Mouse (Mus musculus) mature B cell (primary cell): ENCODE measurements around the gene Skint3.
"Not testable (repeated sequence)": the region's sequence is repeated elsewhere in the genome, so short reads cannot be mapped to it uniquely, and the experiment has no call there.

ENCODE experiments used
- in situ Hi-C: fragments of 300-500 bp; cut with MboI; formaldehyde crosslinking; loops from 2 replicates; pipeline ENCODE4 v1.14.3; 2019

The Skint3 gene

DNA sequence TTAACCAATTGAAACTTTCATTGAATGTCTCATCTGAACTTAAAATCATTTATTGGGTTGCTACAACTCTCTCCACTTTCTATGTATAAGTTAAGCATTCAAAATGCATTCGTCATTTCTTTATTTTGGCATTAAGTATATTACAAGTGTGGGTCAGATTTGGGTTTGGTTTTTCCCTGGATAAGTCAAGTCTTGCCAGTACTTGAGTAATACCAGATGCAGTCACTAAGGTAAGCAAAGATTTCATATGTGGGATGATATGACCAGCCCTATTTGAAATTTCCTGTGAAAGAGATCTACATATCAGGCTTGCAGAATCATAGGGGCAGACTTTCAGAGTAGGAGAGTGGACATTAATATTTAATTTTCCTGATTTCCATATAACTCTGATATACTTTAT lies at the start of gene Skint3:
Skint3 (plus strand) TSS at position 301 of the 400 bp plus-strand sequence.
- in situ Hi-C loops: no loop called here

DNA sequence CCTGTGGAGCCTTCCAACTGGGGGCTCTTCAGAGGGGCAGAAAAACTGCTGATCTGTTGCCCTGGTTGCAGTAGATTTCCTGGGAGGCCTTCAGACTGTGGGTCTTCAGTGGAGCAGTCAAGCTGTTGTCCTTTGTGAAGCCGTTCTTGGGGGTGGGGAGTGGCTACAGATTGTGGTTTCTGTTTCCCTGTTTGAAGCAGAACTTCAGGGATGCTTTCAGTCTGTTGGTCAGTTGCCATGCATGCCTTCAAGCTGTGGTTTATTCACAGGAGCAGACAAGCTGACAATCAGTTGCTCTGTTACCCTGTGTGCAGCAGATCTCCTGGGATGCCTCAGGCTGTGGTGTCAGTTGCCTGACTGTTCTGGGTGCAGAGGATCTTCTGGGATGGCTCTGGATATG lies 11.4 kb downstream of the Skint3 start:
- in situ Hi-C loops: no loop called here

DNA sequence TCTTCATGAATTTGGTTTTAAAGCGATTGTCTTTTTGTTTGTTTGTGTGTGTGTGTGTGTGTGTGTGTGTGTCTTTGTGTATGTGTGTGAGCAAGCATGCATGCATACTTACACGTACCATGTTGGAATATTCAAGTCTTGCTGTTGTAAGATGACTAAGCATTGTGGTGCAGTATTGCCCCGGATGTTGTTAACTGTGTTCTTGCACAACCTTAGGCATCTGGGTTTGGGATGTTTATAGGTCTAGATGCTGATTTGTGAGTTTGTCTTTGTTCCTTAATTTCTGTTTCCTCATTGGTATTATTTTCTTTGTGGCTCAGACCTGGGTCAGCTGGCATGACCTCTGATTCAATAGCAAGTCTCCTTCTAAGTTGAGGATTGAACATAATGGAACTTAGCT lies 11.9 kb downstream of the Skint3 start:
- in situ Hi-C loops: no loop called here

DNA sequence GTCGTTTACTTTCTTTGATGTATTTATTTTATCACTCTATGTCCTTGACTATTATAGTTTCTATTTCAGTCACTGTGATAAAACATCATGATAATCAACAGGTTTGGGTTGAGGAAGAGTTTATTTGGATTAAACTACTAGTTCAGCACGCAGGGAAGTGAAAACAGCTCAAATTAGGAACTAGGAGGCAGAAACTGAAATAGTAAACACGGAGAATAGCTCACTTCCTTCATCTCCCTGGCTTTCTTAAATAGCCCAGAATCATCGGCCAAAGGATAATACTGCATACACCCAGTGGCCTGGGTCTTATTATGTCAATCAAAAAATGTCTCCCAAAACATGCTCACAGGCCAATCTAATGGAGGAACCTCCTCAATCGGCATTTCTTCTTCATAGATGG lies 24.0 kb downstream of the Skint3 start:
- in situ Hi-C loops: no loop called here

DNA sequence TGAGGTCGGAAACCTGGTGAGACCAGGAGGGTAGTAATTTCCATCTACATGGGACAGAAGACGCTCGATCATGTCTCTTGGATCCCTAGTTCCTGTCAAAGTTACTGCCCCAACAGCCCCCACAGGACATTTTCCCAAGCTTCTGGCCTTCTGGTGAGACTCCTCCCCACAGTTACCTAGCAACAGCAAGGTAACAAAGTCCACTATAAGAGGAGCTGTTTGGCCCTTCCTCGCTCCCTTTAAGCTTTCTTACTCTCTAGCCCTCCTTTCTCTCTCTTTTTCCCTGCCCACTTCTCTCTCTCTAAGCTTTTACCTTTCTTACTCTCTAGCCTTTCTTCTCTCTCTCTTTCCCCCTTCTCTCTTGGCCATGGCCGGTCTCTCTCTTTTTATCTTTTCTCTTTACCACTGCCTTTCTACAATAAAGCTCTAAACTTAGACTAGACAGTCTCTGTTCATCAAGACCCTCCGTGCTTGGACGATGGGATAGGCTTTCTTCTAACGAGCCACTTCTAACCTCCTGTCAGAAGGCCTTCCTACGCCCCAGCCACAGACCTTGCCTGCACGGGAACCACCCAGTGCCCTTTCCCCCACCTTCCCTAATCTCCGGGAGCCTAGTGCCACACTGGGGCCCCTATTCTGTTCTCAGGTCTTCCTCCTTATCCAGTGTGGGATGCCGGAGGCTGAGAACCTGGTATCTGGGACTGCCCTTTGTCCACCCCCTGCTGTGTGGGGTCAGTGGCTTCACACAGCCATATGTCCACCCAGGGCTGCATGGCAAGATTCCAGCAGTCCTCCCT lies 55.3 kb downstream of the Skint3 start:
- in situ Hi-C loops: no loop called here

DNA sequence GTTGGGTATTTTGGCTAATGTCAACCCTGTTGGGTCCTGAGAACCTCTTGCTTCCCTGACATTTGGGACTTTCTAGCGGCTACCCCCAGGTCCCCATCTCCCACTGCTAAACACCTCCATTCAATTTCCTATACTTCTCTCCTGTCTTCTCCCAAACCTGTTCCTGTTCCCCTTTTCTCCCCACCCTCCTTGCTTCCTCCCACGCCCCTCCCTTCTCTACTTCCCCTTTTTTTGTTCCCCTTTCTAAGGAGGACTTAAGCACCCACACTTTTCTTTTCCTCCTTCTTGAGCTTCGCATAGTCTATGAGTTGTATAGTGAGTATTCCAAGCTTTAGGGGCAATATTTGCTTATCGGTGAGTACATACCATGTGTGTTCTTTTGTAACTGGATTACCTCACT lies 56.4 kb downstream of the Skint3 start:
- in situ Hi-C loops: no loop called here

DNA sequence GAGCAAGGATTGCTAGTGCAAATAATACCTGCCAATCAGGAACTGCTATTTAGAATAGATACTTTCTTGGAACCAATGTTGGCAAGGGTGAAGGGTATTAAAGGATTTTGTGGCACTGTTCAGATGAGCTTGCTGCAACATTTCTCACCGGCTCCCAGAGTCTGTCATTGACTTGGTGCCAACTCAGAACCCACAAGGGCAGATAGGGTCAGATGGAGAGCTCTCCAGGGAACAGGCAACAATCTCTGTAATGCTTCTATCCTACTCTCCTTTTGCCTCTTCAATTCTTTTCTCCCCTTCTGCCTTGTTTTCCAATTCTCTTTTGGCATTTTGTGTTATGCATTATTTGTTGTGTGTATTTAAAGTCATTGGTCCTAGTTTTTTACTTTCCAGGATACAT lies 70.3 kb downstream of the Skint3 start:
- in situ Hi-C loops: no loop called here

DNA sequence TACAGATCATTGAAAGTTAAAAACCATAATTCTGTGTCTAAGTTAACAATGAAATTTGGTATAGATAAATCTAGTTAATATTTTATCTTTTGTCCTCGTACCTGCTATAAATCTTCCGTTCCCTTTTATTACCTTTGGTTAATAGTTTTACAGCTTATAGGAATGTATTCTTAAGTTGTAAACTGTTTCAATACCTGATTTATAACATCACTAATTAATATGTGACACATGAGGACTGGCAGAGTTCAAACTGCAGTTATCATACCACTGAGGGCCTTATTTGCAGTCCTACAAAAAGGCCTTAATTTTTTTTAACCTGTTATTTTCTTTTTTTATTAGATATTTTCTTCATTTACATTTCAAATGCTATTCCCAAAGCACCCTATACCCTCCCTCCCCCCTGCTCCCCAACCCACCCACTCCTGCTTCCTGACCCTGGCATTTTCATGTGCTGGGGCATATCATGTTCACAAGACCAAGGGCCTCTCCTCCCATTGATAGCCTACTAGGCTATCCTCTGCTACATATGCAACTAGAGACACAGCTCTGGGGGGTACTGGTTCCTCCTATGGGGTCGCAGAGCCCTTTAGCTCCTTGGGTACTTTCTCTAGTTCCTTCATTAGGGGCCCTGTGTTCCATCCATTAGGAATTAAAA lies 70.9 kb downstream of the Skint3 start:
- in situ Hi-C loops: no loop called here

DNA sequence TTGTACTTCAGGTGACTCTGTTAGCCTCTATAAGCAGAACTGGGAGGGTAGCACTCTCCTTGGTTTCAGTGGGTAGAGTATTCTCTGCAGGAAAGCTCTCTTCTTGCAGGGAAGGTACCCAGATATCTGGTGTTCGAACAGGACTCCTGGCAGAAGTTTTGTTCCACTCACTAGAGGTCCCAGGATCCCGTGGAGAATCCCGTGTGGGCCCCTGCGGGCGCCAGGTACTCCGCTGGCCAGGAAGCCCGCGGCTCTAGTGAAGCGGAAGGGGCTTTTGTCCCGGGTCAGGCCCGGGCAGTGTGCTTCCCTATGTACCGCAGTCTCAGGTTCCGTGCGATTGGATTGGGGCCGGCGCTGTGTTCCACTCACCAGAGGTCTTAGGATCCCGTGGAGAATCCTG lies 117.1 kb downstream of the Skint3 start:
- in situ Hi-C loops: not testable (repeated sequence)
